Mouse (Mus musculus) stomach, embryonic 15.5 days (tissue): ENCODE data around the gene Lcmt1. TPM values are rescaled to one million over a fixed set of nuclear protein-coding genes. Genes with fewer than 3 reads are reported as not detected.

Source experiments
- ATAC-seq: fragments of 200-750 bp; cut with Nextera tagmentation; 2 replicates; pipeline ENCODE4 v1.8.0; 2017; ENCODE audit warnings: low read depth, moderate number of reproducible peaks, moderate TSS enrichment; ENCODE audit not compliant: insufficient read depth, low FRiP score
- H3K27ac ChIP-seq: fragments of 300-500 bp; sonication (generic); 2 replicates; pipeline ENCODE4 v1.5.1; 2015; ENCODE audit warnings: mild to moderate bottlenecking, inconsistent platforms
- H3K27me3 ChIP-seq: fragments of 300-500 bp; sonication (generic); replicated peaks from 2 replicates; pipeline ENCODE4 v1.6.1; 2015; ENCODE audit warnings: inconsistent platforms
- H3K36me3 ChIP-seq: fragments of 300-500 bp; sonication (generic); 2 replicates; pipeline ENCODE4 v1.6.1; 2015; ENCODE audit warnings: inconsistent platforms
- H3K4me1 ChIP-seq: fragments of 300-500 bp; sonication (generic); 2 replicates; pipeline ENCODE4 v1.6.1; 2015; ENCODE audit warnings: inconsistent platforms
- H3K4me2 ChIP-seq: fragments of 300-500 bp; sonication (generic); 2 replicates; pipeline ENCODE4 v1.6.1; 2015; ENCODE audit warnings: mild to moderate bottlenecking, inconsistent platforms
- H3K4me3 ChIP-seq: fragments of 300-500 bp; sonication (generic); replicated peaks from 2 replicates; pipeline ENCODE4 v1.5.1; 2015; ENCODE audit warnings: inconsistent platforms
- H3K9ac ChIP-seq: fragments of 300-500 bp; sonication (generic); 2 replicates; pipeline ENCODE4 v1.6.1; 2015; ENCODE audit warnings: inconsistent platforms
- H3K9me3 ChIP-seq: fragments of 300-500 bp; sonication (generic); 2 replicates; pipeline ENCODE4 v1.6.1; 2016; ENCODE audit warnings: inconsistent platforms
- WGBS: fragments of 180-500 bp; shearing (Covaris S2); methylation state at CpG from one replicate; pipeline ENCODE4 v1.1.7; 2015; 5-methylcytosine and 5-hydroxymethylcytosine counted together
- polyA plus RNA-seq: library from polyadenylated mRNA; unstranded; fragments of >200 nt; fragmentation: Nextera tagmentation; extraction: Ambion mirVana; gene quantifications from 2 replicates; pipeline ENCODE4 v1.2.1, GENCODE M21; 2015

The Lcmt1 gene
- polyA plus RNA-seq, 1 experiment from 2014 or later, result 43.3 TPM

DNA sequence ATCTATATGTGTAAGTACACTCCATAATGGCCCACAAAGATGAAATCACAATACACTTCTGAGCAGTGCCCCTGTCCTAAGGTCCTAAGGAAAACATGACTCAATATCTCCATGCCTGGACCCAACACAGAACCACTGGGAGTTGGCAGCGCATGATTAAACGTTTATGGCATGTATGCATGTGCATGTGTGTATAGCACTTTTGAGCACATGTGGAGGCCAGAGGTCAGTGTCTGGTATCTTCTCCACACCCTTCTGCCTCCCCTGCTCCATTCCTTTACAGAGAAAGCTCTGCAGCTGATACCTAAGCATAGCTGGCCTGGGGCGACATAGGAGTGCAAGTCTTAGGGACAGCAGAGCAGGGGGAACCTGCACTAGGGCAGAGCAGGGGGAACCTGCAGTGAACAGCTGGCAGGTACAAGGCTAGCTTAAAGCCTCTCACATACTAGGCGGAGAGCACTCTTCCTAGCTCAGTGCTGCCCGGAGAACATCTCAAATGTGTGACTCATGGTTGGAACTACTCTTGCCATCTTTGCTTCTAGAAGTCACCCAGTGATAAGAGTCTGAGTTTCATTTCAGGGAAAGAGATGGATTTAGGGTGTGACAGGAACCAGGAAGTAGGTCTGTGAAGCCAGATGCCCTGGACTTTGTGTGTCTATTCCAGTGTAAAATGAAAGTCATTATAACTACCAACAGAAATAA is 25.4 kb upstream of the Lcmt1 start:
- H3K36me3 ChIP-seq, result no peaks in the 10 kb centered on the region
- no peak overlapping the region for H3K9ac ChIP-seq
- no peak overlapping the region for H3K4me2 ChIP-seq
- H3K4me3 ChIP-seq, result no peak overlapping the region
- ATAC-seq, result no peak
- H3K9me3 ChIP-seq, result no peaks in the 10 kb centered on the region
- H3K4me1 ChIP-seq, result peaks cover 4% of the 10 kb centered on the region; the same call in 1 of the 2 replicates
- no peaks in the 10 kb centered on the region for H3K27me3 ChIP-seq
- WGBS, result 86% methylated on average over 5 of the region's 5 CpGs
- no peak overlapping the region for H3K27ac ChIP-seq

DNA sequence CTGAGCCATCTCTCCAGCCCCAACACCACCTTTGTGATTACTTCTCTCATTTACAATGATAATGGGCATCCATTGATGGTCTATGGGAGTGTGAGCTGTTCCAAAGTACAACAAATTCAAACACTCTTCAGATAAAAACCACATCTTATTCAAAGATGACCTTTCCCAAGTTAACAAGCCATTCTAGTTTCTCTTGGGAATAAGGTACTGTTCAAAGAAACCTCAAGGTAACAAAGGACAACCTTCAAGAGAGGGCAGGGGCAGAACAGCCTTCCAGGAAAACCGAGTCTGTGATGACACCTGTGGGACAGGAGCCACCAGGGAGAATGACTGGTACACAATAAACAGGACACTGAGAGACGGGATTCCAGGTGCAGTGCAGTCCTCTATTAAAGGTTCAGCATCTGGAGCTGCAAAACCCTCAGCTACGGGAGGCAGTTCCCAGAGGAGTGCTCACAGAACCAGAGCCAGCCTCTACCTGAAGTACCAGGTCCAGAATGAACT is 24.5 kb upstream of the Lcmt1 start:
- Histone ChIP-seq H3K27ac (no peak overlapping the region), H3K9me3 (no peaks in the 10 kb centered on the region), H3K4me1 (peaks cover 4% of the 10 kb centered on the region; the same call in 1 of the 2 replicates), H3K9ac (no peak overlapping the region), H3K27me3 (no peaks in the 10 kb centered on the region), H3K4me3 (no peak overlapping the region), H3K36me3 (no peaks in the 10 kb centered on the region), H3K4me2 (no peak overlapping the region)
- 73% methylated on average over 3 of the region's 3 CpGs for whole genome bisulfite sequencing
- ATAC-seq, result no peak

DNA sequence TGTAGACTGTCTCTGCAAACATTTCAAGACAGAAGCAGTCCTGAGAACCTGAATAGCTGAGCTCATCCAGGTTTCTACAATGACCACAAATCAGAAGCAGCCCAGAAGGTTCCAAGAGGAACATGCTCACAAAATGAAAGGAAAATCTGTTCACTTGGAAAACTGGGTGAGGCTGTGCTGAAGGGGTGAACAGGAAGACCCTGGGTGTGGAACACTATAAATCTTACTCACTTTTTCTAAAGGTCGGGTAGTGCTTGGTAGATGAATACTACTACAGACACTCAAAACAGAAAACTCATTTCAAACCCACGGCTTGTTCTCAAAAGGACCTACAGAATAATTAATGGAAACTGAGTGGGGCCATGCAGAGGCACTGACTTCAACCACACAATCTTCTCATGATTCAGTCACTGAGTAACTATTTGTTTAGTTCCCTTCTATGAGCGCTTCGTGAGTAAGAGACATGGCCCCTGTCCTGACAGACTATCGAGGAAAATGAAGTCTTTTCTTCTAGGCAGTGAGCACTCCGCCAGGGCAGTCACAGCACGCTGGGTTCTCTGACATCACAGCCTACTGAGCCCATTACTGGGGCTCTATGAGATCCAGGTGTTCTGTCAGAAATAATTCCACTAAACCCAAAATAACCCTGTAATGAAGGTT is 22.8 kb upstream of the Lcmt1 start:
- no peak overlapping the region for H3K4me3 ChIP-seq
- 60% methylated on average over 7 of the region's 7 CpGs for WGBS
- peak; percentile 16; the same call in 1 of the 2 replicates for ATAC-seq
- H3K4me1 ChIP-seq, result no peaks in the 10 kb centered on the region
- 0 out of 2 replicates have a peak overlapping the region, but pooled peaks have one; percentile 4 for H3K27ac ChIP-seq
- H3K9me3 ChIP-seq, result no peaks in the 10 kb centered on the region
- H3K36me3 ChIP-seq, result no peaks in the 10 kb centered on the region
- no peak overlapping the region for H3K9ac ChIP-seq
- no peak overlapping the region for H3K4me2 ChIP-seq
- H3K27me3 ChIP-seq, result no peaks in the 10 kb centered on the region

DNA sequence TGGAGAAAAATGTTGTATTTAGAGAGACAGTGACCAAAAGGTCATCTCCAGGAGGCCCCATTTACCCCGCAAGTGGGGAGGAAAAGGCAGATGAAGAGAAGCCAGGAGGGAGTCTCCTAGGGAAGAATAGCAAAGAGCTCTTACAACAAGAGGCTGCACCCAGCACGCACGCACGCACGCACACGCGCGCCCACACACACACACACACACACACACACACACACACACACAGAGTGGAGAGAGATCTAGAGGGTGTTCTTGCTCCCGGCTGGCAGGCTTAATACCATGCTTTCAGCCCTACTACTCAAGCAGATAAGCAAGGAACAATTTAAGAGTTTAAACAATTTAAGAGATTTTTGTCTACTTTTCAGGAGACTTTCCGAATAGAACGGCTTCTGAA is 19.8 kb upstream of the Lcmt1 start:
- no peaks in the 10 kb centered on the region for H3K36me3 ChIP-seq
- no peak overlapping the region for H3K4me3 ChIP-seq
- no peaks in the 10 kb centered on the region for H3K4me1 ChIP-seq
- H3K9me3 ChIP-seq, result no peaks in the 10 kb centered on the region
- H3K9ac ChIP-seq, result no peak overlapping the region
- H3K27me3 ChIP-seq, result no peaks in the 10 kb centered on the region
- H3K27ac ChIP-seq, result no peak overlapping the region
- no peak overlapping the region for H3K4me2 ChIP-seq
- 72% methylated on average over 11 of the region's 11 CpGs for WGBS
- no peak for ATAC-seq

DNA sequence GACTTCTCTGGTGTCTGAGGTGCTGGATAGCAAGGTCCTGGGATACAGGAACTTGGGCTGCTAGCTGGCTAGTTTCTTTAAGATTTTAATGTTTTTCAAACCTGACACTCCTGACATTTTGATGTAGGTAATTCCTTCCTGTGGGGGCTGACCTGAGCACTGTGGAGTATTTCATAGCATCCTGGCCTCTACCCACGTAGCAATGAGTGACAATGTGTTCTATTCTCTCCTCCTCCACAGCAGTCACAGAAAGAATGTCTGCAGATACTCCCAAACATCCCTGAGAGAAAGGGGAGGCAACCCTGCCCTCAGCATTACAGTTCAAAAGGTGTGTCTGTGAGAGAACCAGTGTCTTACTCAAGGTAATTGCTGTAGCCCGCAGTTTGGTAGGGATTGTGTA is 19.3 kb upstream of the Lcmt1 start:
- 57% methylated on average over 2 of the region's 2 CpGs for WGBS
- no peaks in the 10 kb centered on the region for H3K4me1 ChIP-seq
- H3K27me3 ChIP-seq, result no peaks in the 10 kb centered on the region
- H3K27ac ChIP-seq, result no peak overlapping the region
- H3K9me3 ChIP-seq, result no peaks in the 10 kb centered on the region
- H3K4me3 ChIP-seq, result no peak overlapping the region
- H3K4me2 ChIP-seq, result no peak overlapping the region
- H3K9ac ChIP-seq, result no peak overlapping the region
- no peak for ATAC-seq
- no peaks in the 10 kb centered on the region for H3K36me3 ChIP-seq

DNA sequence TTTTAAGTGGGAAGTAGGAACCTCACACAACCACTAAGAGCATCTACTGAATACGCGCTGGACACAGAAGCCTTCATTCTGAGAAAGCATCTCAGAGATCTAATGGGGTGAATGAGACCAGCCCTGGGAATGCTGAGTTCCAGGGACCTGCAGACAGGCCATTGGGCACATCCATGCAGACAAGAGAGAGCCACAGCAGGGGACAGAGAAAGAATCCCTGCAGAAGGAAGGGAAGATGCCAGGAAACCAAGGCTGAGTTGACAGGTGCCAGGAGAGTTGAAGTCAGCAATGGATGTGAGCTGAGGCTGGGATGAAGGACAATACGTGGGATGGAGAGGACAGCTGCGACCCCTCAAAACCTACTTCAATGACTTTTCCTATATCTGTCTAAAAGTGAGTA is 16.5 kb upstream of the Lcmt1 start:
- no peak overlapping the region for H3K4me2 ChIP-seq
- H3K4me3 ChIP-seq, result no peak overlapping the region
- no peaks in the 10 kb centered on the region for H3K36me3 ChIP-seq
- no peak overlapping the region for H3K9ac ChIP-seq
- H3K9me3 ChIP-seq, result no peaks in the 10 kb centered on the region
- no peak for ATAC-seq
- H3K27me3 ChIP-seq, result no peaks in the 10 kb centered on the region
- H3K27ac ChIP-seq, result no peak overlapping the region
- H3K4me1 ChIP-seq, result no peaks in the 10 kb centered on the region
- 93% methylated on average over 4 of the region's 4 CpGs for WGBS

DNA sequence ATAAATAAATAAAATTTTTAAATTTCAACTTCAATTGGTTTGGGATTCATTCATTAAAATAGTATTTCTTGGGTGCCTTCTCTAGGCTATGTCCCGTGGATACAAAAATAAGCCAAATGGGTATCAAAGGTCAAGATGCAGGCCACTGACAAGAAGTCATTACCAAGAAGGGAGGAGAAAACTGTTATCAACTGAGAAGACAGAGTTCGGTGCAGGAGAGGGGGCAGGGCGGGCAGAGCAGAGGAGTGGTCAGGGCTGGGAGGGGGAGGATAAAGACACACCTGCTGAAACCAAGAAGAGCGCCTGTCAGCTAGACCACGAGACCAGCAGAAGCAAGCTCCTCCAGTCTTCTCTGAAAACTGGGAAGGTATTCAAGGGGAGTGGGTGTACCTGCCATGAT is 15.7 kb upstream of the Lcmt1 start:
- Histone ChIP-seq H3K4me3 (no peak overlapping the region), H3K27ac (no peak overlapping the region), H3K4me2 (no peak overlapping the region), H3K36me3 (no peaks in the 10 kb centered on the region), H3K27me3 (no peaks in the 10 kb centered on the region), H3K9me3 (no peaks in the 10 kb centered on the region), H3K4me1 (no peaks in the 10 kb centered on the region), H3K9ac (no peak overlapping the region)
- ATAC-seq, result peak; percentile 85; the same call in 1 of the 2 replicates
- WGBS, result 68% methylated on average over 5 of the region's 5 CpGs

DNA sequence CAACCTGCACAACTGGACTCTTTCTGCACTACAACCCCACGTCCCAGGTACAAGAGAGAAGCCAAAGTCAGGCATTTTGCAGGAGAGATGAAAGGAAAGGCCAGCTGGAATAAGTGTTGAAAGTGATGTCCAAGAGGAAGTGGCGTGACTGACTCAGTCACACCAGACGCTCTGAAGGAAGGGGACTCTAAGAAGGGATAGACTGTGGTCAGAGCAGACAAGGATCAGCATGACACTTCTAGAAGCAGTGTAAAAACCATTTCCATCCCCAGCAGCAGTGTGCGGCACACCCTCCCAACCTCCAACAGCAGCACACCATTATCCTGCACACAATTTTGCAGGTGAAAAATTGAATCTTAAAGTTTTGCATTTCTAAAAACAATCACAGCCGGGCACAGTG is 15.2 kb upstream of the Lcmt1 start:
- 75% methylated on average over 5 of the region's 5 CpGs for WGBS
- Histone ChIP-seq H3K9me3 (no peaks in the 10 kb centered on the region), H3K9ac (no peak overlapping the region), H3K36me3 (no peaks in the 10 kb centered on the region), H3K27ac (no peak overlapping the region), H3K4me2 (no peak overlapping the region), H3K4me1 (no peaks in the 10 kb centered on the region), H3K27me3 (no peaks in the 10 kb centered on the region), H3K4me3 (no peak overlapping the region)
- no peak for ATAC-seq

DNA sequence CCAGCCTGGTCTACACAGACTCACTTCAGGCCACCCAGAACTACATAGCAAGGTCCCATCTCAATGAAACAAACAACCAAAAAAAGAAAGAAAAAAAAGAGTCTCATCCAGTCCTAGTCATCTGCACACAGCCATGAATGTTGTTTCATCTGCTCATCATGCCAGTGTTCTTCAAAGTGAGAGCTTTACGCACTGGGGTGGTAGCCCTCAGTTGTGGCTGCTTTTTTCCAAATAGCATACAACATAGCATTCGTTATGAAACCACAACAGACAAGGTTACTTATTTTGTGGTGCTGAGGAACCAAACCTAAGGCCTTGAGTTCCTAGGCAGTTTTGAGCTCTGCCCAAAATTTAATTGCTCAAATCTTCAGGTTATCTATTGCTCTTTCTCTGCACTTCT is 14.7 kb upstream of the Lcmt1 start:
- no peak for ATAC-seq
- H3K9ac ChIP-seq, result no peak overlapping the region
- no peak overlapping the region for H3K4me2 ChIP-seq
- H3K27ac ChIP-seq, result no peak overlapping the region
- no peaks in the 10 kb centered on the region for H3K4me1 ChIP-seq
- no peaks in the 10 kb centered on the region for H3K9me3 ChIP-seq
- no peak overlapping the region for H3K4me3 ChIP-seq
- H3K36me3 ChIP-seq, result no peaks in the 10 kb centered on the region
- no peaks in the 10 kb centered on the region for H3K27me3 ChIP-seq
- WGBS, result 92% methylated on average over 2 of the region's 2 CpGs

DNA sequence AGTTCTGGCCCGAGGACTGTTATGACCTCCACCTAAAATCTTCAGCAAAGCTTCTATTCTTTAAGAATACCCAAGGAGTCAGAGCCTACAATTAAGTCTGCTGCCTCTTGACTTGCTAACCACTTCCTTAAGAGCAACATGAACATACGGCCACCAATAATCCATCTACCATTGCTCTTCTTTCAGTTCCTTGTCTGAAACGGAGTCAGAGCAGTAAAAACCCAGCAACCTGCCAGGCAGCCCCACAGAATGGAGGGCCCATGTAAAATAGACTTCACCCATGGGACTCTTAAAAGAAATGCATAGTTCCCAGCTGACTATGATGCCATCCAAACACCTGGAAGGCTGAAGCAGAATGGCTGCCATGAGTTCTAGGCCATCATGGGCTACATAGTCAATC is 13.4 kb upstream of the Lcmt1 start:
- Histone ChIP-seq H3K4me3 (no peak overlapping the region), H3K9me3 (no peaks in the 10 kb centered on the region), H3K4me2 (no peak overlapping the region), H3K9ac (no peak overlapping the region), H3K4me1 (no peaks in the 10 kb centered on the region), H3K27me3 (no peaks in the 10 kb centered on the region), H3K27ac (no peak overlapping the region), H3K36me3 (no peaks in the 10 kb centered on the region)
- ATAC-seq, result no peak
- 91% methylated on average over 3 of the region's 3 CpGs for WGBS

DNA sequence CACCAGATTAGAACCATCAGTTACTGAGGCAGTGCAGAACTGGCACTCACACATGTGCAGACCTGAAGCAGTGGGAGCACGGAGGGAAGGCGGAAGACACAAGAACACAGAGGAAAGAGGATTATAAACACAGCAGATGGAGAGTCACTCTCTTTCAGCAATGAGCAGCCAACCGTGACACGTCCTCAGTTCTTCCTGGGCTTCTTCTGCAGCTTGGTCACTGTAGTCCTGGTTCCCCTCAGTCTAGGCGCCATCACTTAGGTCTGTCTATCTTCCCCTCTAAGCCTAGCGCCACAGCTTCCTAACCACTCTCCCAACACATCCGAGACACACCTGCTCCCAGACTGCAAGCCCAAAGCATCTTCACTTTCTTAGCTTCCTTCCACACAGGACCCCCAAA is 10.5 kb upstream of the Lcmt1 start:
- H3K27ac ChIP-seq, result no peak overlapping the region
- H3K9ac ChIP-seq, result no peak overlapping the region
- H3K36me3 ChIP-seq, result no peaks in the 10 kb centered on the region
- no peak overlapping the region for H3K4me2 ChIP-seq
- no peaks in the 10 kb centered on the region for H3K27me3 ChIP-seq
- 84% methylated on average over 7 of the region's 7 CpGs for WGBS
- H3K4me1 ChIP-seq, result no peaks in the 10 kb centered on the region
- ATAC-seq, result no peak
- no peaks in the 10 kb centered on the region for H3K9me3 ChIP-seq
- no peak overlapping the region for H3K4me3 ChIP-seq

DNA sequence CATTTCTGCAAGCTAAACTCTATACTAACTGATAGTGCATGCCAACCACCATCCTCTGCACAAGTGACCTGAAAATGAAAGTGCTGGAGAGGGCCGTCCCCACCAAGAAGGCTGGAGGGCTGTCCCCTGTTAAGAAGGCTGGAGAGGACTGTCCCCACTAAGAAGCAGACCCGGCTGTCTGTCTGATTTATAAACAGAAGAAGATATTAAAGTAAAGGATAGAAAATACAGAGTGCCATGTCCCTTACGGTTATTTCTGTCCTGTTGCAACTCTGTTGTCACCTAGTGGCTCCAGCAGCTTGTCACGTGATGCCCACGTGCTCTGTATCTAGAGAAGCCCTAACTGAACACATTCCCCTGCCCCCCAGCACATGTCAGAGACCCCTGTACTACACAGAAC is 9.4 kb upstream of the Lcmt1 start:
- Histone ChIP-seq H3K27ac (no peak overlapping the region), H3K4me1 (no peaks in the 10 kb centered on the region), H3K4me3 (no peak overlapping the region), H3K27me3 (no peaks in the 10 kb centered on the region), H3K36me3 (no peaks in the 10 kb centered on the region), H3K9me3 (no peaks in the 10 kb centered on the region), H3K9ac (no peak overlapping the region), H3K4me2 (no peak overlapping the region)
- no peak for ATAC-seq
- WGBS, result 81% methylated on average over 5 of the region's 5 CpGs
